Mouse (Mus musculus) ES-CJ7 (cell line): ENCODE results near the gene Pip5kl1.
A peak's percentile ranks its signal among the peaks of the same experiment; 100 is the strongest.

Source experiments
- DNase-seq: peaks from one replicate; pipeline ENCODE4 v3.0.0; 2011; ENCODE audit warnings: low read depth, low spot score

The Pip5kl1 gene

DNA sequence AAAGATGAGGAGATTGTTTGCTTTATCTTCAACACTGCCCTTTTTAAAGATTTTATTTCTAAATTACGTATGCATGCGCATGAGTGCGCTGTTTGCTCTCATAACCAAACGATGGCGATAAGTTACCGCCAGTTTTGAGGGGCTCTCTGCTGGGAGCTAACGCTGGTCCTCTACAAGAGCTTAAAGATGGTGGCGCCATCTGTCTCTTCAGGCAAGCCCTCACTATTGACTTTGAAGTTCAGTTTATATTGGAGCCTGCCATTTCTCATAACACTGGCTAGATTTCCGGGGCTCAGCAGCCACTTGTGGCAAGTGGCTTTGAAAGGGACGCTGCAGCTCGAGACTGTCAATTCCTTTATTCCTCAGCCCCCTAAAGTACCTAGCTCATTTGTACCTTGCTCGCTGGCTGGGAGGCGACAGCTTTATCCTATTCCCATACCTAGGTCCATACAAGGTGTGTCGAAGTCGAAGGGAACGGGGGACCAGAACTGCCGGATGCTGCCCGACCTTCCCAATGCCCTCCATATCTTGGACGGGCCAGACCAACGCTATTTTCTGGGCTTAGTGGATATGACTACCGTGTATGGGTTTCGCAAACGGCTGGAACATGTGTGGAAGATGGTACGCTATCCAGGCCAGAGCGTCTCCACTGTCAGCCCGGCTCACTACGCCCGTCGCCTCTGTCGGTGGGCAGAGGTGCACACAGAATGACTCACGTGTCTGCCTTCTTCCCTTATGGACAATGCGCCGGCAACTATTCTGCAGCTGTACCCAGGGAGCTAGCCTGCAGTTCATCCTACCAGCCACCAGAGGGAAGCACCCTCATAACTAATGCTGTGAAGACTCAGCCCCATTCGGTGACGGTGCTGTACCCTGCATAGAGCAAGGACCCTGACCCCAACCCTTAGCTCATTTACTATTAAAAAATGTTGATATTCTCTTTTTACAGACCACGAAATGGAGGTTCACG is 8.5 kb downstream of the Pip5kl1 start:
- DNase-seq: peak; percentile 91

DNA sequence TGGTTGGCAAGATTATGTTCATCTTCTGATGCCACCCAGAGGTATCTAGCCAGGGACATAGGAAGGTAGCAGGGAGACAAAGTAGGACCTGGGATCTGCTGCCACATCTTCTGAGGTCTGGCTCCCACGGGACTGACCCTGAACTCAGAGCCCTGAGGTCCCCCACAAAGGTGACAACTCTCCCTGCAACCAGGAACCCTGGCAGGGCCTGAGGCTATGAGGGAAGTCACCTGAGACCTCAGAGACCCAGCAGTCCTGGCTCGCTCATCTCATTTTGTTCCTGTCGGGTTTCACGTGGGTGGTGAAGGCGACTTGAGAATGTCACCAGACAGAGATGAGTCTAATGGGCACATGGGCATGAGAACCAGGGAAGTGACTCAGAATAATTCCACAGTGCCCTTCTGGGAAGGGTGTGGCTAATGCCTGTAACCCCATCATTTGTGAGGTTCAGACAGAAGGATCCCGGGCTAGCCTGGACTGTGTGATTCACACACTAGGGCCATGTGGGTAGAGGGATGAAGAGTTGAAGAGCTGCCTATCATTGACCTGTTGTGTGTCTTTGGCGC is 10.6 kb downstream of the Pip5kl1 start:
- DNase-seq: no peak

DNA sequence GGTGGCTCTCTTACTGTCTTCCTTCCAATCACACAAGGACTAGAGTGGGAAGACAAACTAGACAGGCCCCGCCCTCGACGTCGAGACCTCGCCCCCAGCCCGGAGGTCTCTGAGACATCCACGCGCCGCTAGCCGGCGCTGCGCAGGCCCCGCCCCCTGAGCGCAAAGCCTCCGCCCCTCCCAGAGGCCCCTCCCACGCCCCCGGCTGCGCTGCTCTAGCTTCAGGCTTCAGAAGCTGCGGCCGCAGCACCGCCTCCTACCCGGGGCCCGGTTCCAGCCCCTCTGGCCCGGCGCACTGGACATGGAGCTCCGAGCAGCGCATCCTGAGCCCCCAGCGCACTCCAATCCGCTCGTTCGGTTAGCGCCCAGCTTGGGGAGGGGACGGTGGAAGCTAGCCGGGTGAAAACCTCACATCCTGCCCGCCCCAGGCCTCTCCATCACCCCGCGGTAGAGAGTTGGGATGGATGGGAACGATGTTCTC is 12.3 kb downstream of the Pip5kl1 start, which contains the start of gene St6galnac4:
Gene St6galnac4, plus strand, starts transcription at position 225 of the 481 bp plus-strand sequence.
- peak; percentile 96 for DNase-seq

DNA sequence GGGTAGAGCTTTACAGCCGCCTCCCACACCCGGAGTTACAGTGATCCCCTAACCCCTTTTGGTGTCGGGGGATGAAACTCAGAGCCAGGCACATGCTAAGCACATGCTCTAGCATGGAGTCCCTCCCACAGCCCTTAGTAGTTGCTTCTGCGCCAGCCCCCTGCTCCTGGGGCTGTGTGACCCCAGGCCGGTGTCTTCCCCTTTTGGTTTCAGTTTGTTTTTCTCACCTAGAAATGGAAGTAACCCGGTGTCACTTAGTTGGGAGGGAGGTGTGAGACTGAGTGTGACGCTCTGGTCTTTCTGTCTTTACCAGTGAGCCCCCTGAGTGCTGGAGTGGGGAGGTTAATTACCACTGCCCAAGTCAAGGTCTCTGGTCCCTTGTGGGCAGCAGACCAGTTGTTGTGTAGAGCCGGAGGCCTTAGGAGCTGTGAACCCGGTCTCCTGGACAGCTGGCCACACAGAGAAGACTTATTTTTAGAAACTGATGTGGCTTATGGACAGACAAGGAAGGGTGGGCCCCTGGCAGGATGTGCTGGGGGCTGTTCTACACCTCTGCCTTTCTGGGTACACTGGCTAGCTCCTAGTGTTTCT is 13.2 kb downstream of the Pip5kl1 start:
- DNase-seq: no peak

DNA sequence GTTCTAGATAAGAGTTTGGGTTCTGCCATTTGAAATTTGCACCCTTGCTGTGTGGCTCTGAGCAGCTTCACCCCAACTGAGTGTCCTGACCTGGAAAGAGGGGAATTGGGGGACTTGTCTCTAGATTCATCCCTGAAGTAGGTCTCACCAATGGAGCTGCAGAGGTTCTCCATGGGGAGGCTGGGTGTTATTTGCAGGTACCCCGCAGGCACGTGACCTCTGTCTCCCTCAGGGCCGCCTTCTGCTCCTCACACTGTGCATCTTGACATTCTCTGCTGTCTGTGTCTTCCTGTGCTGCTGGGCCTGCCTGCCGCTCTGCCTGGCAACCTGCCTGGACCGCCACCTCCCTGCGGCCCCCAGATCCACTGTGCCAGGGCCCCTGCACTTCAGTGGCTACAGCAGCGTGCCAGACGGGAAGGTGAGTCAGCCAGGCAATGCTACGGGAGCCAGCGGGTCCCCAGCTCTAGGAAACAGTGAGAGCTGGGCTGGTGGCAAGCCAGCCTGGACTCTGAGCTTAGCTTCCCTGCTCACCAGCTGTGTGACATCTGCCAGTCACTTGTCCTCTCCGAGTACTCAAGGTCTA is 14.7 kb downstream of the Pip5kl1 start:
- no peak for DNase-seq

DNA sequence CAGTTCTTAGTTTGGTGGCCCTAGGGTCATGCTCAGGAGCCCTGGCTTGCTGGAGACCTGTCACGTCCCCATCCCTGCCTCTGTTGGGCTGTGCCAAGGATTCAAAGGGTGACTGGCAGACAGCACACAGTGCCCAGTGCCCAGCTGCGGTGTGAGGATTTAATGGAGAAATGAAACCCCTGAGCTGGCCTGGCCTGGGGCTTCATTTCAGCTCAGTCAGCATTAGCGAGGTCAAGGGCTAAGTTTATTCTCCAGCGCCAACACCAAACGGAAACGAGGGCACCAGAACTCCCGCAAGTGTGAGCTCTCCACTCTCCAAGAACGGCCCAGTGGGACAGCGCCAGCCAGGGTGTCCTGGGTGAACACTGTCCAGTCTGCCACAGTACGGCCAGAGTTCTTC is 15.6 kb downstream of the Pip5kl1 start:
- DNase-seq: no peak

DNA sequence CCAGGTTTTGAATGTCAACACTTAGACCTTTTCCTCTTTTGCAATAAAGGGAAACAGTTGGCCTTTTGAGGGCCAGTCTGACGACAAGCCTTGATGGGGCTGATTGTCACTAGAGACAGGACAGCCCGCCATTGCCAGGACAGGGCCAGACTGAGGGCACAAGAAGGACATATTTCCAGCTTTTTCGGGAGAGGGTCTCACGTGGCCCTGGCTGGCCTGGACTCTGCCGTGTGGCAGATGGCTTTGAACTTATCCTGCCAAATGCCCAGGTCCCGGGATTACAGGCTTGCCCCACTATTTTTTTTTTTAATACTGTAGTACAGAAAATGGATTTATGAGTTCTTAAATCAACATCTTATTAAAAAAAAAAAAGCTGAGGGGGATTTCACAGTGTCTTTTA is 16.7 kb downstream of the Pip5kl1 start:
- no peak for DNase-seq

DNA sequence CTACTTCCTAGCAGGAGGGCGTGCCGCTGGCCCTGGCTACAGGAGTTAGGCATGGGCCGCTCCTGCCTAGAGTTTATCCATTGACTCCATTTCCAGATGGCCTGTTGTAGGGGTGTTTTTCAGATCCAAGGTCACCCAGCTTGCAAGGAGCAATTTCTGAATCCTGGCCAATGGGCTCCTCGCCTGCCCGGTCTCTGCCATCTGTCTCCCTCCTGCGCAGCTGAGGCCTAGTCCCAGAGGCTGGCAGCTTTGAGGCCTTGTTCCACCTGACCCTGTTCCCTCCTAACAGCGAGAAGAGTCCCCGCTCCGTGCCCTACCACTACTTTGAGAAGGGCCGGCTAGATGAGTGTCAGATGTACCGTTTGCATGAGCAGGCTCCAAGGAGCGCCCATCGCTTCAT is 22.1 kb downstream of the Pip5kl1 start:
- no peak for DNase-seq

DNA sequence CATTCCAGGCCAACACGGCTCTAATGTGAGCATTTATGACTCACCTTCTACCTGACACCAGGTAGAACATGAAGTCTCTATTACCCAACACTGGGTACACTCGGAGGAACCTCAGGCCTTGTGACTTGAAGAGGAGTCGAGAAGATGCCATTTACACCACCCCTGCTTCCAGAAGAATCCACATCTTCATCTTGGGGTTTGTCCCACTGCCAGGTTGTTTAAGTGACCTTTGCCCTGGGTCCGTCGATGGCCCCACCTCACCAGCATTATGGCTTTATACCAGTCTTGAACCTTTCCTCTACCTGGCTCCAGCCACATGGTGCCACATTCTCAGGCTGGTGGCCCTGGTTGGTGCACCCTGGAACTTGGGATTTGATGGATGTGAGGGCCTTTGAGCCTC is 22.7 kb downstream of the Pip5kl1 start:
- DNase-seq: no peak

DNA sequence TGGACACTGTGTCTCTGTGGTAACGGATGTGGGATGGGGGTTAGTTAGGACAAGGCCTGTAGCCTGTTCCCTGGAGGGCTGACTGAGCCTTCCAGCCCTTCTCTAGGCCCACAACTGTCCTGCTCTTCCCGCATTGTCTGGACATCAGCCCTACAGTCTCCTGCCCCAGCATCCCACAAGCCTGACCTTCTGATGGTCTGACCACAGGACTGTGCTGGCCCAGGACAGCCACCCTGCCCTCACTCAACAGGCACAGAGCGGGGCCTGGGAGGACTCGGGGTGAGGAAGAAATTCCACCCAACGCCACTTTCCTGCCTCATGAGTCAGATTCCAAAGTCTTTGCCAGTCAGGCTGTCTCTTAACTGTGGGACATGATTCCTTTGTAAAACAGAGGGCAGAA is 23.1 kb downstream of the Pip5kl1 start:
- no peak for DNase-seq

DNA sequence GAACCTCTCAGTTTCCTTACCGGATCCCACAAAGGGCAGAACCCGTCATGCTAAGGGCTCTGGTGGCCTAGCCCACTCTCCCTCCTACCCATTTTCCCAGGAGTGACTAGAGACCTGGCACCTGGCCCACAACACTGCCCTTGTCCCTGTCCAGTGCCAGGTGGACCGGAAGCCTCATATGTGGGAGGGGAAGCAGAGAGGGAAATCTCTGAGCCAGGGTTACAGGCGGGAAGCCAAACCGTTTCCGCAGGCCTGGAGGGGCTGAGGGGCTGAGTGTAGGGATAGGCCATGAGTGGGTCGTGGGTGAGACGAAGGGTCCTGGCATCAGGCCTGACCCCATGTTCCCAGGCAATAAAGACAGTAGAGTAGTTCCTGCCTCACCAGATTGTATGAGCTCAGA is 23.9 kb downstream of the Pip5kl1 start:
- DNase-seq: no peak

DNA sequence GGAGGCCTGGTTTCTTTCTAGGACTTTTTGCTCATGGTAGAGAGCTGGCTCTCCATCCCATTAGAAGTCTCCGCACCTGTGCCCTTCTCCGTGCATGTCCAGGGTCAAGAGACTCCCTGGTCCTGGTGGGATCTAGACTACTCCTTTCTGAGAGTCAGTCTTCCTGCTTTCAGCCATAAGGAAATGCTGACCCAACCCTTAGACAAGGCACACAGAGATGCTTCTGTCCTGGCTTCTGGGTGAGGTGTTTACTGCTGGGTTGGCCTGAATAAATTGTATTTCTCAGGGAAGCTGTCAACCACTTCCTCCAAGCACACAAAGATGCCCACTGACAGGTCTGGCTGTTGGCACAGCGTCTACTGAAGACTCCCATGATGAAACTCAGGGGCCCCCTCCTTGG is 24.8 kb downstream of the Pip5kl1 start, which contains the start of gene St6galnac6:
Gene St6galnac6, plus strand, starts transcription at position 301 of the 400 bp plus-strand sequence.
- no peak for DNase-seq

DNA sequence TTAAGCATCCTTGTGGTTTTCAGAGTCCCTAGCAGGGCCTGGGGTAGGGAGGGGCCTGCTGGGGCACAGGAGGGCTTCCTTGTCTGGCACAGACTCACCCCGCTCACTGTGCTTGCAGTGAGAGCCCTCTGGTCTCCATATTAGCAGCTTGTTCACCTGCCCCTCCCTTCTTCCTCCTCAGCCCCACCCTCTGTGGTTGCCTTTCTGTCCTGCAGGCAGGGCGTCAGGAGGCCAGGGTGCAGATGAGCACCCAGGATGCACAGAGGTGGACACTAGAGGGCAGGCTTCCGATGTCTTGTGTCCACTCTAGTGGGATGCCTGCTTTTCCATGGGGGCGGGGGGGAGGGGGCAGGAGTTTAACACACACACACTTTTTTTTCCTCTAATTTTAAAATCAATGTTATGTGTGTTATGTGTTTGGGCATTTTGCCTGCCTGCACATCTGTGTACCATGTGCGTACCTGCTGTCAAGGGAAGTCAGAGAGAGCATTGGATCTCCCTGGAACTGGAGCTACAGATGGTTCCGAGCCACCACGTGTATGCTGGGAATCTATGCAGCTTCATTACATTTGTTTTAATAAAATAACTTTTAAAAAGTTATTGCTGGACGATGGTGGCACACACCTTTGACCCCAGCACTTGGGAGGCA is 26.9 kb downstream of the Pip5kl1 start:
- peak; percentile 74 for DNase-seq

DNA sequence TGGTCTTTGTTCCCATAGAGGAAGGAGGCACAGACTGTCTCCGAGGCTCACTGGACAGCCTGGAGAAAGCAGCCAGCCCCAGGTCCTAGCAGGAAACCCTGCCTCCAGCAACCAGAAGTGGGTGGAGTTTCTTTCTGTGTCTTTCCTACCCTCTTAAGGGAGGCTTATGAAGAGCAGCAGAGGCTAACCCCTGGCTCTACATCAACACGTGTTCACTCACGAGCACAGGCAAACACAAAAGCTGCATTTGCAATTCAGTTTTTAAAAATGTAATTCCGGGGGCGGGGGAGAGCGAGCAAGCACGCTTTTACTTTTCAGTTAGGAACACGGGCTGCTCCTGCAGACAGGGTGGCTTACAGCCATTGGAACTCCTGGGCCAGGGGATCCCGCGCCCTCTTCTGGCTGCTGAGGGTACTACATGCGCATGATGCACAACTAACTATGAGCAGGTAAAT is 28.0 kb downstream of the Pip5kl1 start:
- DNase-seq: peak; percentile 90

DNA sequence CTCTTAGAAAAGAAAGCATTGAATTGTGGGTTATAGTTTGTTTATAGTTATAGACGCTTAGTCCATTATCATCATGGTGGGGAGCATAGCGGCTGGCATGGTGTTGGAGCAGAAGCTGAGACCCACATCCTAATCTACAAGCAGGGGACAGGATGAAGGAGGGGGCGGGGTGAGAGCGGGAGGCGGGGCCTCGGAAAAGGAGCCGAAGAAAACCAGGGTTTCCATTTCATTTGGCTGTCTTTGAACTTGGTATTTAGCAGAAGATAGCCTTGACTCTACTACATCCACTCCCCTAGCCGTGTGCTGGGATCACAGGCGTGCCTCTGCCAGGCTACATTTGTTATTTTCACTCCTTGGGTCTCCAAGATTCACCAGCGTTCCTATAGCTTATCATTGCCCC is 30.0 kb downstream of the Pip5kl1 start:
- DNase-seq: no peak

DNA sequence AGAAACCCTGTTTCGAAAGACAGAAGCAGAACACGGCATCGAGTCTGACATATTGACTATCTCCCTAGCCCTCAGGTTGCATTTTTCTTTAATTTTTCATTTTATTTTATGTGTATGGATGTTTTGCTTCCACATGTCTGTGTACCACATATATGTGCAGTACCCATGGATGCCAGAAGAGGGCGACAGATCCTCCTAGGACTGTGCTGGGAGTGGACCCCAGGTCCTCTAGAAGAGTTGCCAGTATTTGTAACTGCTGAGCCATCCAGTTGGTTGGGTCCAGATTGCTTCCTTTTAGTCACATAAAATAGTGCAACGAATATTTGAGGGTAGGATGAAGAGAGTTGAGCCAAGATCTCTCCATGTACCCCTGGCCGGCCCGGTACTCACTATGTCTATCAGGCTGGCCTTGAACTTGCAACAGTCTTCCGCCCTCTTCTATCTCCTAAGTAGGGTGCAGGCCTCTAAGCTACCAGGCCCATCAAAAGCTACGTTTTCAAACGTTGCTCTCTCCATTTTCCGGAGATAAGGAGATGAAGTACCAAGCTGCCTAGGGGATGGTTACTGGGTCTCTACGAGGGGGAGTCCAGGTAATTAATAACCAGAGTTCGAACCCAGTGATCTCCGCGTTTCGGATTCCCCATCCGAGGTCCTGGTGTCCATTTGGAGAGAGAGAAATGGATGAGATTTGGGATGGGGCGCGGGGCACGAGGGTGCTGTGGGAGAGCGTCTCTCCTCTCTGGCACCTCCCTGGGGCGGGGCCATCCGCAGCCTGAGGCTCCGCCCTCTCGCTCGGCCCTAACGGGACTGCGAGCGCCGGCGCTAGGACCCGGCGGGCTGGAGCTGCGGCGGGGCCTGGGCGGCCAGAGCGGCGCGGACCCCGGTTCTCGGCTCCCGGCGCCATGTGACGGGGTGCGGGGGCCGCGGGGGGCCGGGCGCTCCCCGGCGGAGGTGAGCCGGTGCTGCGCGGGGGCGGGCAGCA is 31.9 kb downstream of the Pip5kl1 start:
- DNase-seq: peak; percentile 83

DNA sequence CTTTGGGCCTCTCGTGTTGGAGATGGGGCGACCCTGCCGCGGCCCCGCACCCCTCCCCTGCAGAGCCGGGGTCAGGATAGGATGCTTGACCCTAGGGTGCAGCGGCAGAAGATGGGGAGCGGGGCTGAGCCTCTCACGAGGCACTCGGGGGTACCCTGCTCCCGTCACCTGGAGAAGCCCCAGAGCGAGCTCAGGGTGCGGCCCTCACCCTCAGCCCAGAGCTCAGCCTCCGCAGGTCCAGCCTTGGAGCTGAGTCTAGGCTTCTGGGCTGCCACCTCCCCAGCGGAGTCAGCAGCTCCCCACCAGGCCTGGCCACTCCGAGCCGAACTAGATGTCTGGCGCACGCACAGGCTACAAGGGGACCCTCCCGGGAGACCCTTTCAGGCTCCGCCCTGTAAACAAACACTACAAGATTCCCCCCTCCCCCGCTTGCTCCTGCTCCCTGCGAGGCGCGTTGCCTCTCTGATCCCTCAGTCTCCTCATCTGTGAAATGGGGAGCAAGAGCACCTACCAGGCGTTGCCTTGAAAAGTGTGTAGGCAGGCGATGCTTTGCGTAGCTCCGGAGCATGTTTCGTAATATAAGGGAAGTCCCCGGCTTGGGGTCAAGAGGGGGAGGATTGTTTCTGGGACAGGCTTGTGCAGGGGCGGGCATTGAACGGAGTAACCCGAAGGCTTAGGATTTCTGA is 32.8 kb downstream of the Pip5kl1 start:
- DNase-seq: peak; percentile 59

DNA sequence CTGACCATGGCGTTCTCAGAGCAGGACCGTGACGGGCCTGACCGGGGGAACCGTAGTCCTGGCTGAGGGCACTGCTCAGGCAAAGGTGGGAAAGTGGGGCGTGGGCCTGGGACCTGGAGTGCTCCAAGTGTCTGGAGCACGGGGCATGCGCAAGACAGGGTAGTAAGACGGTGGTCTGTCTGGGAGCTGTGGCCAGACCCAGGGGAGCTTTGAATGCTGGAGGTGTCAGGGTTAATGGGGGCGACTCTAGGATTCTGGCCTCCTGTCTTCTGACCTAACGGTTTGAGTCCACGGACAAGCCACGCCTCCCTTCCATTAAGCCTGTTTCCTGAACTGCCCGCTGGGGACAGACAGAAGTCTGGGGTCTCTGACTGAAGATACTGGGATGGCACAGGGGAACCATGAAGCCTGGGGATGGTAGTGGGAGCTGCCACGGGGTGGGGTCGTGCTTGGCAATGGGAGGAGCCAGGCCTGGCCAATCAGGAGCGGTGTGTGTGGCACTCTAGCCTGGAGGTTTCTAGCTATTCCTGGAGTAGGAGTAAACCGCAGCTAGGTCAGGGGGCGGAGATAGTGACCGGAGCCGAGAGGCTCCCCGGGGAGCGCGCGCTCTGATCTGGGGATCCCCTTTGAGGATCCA is 33.7 kb downstream of the Pip5kl1 start:
- DNase-seq: peak; percentile 79
